ENCODE assay signal across 11 mouse cellular contexts in the genomic region with DNA sequence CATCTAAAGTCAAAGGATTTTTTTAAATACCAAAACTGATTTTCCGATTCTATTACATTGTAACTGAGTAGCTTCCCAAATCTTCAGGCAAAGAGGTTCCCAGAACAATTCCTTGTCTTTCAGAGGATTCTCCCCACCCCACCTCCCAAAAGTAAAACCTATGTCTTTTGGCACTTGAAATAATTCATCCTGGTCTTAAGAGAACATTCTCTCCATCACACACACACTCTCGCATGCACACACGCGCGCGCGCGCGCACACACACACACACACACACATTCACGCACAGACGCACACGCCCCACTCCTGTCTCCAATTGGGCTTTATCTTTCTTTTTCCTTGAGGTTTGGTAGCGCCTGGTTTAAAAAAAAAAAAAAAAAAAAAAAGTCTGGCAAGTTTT. TPM values are rescaled to one million over a fixed set of nuclear protein-coding genes. Genes with fewer than 3 reads are reported as not detected.
DNase-seq lines count a peak whose midpoint lies in the region; ATAC-seq and TF ChIP-seq lines count a peak whose summit lies in the region.
"Had no signal": no experiment of that assay in that cellular context is flagged by ENCODE, and none has a peak within 500 bp of the region (broad histone marks: within the 10 kb centered on the region; RNA-seq: fewer than 3 reads in every experiment).

No protein-coding gene starts in this region.

- ATAC-seq in heart, embryonic 13.5 days (ENCODE audit: extremely low read depth, insufficient number of reproducible peaks, low FRiP score, low TSS enrichment) = no peak
- ATAC-seq in hindbrain, embryonic 14.5 days (ENCODE audit: low FRiP score) = no peak
- ATAC-seq in midbrain, embryonic 15.5 days (replicated peaks) = no peak
- ATAC-seq: CD4-positive, CD25-positive, alpha-beta regulatory T cell, adult 4 months had no signal

- no peak for TF ChIP-seq CTCF in brain, embryonic 14.5 days (IDR thresholded peaks at IDR 0.05; ENCODE audit: borderline replicate concordance, extremely low read depth, insufficient read depth, insufficient read length)

- H3K9ac ChIP-seq in heart, embryonic 13.5 days = no peak overlapping the region
- H3K9ac ChIP-seq in hindbrain, embryonic 14.5 days = no peak overlapping the region
- no peak overlapping the region for H3K9ac ChIP-seq in midbrain, embryonic 15.5 days

- intact Hi-C loops in heart, postnatal 14 days (cut with DNase I) = no loop called here

- no peaks in the 10 kb centered on the region for H3K36me3 ChIP-seq in heart, embryonic 13.5 days
- H3K36me3 ChIP-seq in hindbrain, embryonic 14.5 days (replicated peaks; ENCODE audit: control insufficient read depth, insufficient read depth) = no peaks in the 10 kb centered on the region
- no peaks in the 10 kb centered on the region for H3K36me3 ChIP-seq in midbrain, embryonic 15.5 days (replicated peaks)

- TF ChIP-seq POLR2A in brain, embryonic 14.5 days (IDR thresholded peaks at IDR 0.05; ENCODE audit: borderline replicate concordance, extremely low read depth, insufficient read depth, insufficient read length, poor library complexity, severe bottlenecking) = no peak

- peak overlapping the region; percentile 71 for H3K4me2 ChIP-seq in heart, embryonic 13.5 days
- peak overlapping the region; percentile 46 for H3K4me2 ChIP-seq in hindbrain, embryonic 14.5 days (replicated peaks)
- H3K4me2 ChIP-seq in midbrain, embryonic 15.5 days = peak overlapping the region; percentile 52

- no peak overlapping the region for H3K27ac ChIP-seq in heart, embryonic 13.5 days (replicated peaks)
- H3K27ac ChIP-seq in hindbrain, embryonic 14.5 days = no peak overlapping the region
- H3K27ac ChIP-seq in midbrain, embryonic 15.5 days = no peak overlapping the region

- peaks cover 37% of the 10 kb centered on the region for H3K4me1 ChIP-seq in heart, embryonic 13.5 days
- H3K4me1 ChIP-seq in hindbrain, embryonic 14.5 days (replicated peaks; ENCODE audit: control insufficient read depth, insufficient read depth, low read length) = peaks cover 21% of the 10 kb centered on the region
- peaks cover 34% of the 10 kb centered on the region for H3K4me1 ChIP-seq in midbrain, embryonic 15.5 days

- H3K27me3 ChIP-seq in heart, embryonic 13.5 days (replicated peaks) = peaks cover 83% of the 10 kb centered on the region
- peaks cover 86% of the 10 kb centered on the region for H3K27me3 ChIP-seq in hindbrain, embryonic 14.5 days (ENCODE audit: control insufficient read depth, insufficient read depth, low read length)
- peaks cover 68% of the 10 kb centered on the region for H3K27me3 ChIP-seq in midbrain, embryonic 15.5 days (replicated peaks)

- peak overlapping the region; percentile 51 for H3K4me3 ChIP-seq in heart, embryonic 13.5 days
- H3K4me3 ChIP-seq in hindbrain, embryonic 14.5 days (replicated peaks; ENCODE audit: low read length) = peak overlapping the region; percentile 25; the same call in 1 of the 2 replicates
- H3K4me3 ChIP-seq in midbrain, embryonic 15.5 days = peak overlapping the region; percentile 24

- WGBS in heart, embryonic 13.5 days = 7% methylated on average over 13 of the region's 13 CpGs
- 2% methylated on average over 13 of the region's 13 CpGs for WGBS in hindbrain, embryonic 14.5 days
- WGBS in midbrain, embryonic 15.5 days = 2% methylated on average over 13 of the region's 13 CpGs

- no peaks in the 10 kb centered on the region for H3K9me3 ChIP-seq in heart, embryonic 13.5 days
- H3K9me3 ChIP-seq in hindbrain, embryonic 14.5 days (ENCODE audit: control insufficient read depth, low read length) = no peaks in the 10 kb centered on the region
- no peaks in the 10 kb centered on the region for H3K9me3 ChIP-seq in midbrain, embryonic 15.5 days

- DNase-seq in heart, postnatal 14 days = no peak
- DNase-seq in brain, embryonic 14.5 days (ENCODE audit: low read depth) = peak; percentile 15
- no peak for DNase-seq in hindbrain, embryonic 14.5 days (ENCODE audit: low spot score)
- no peak for DNase-seq in urinary bladder, postnatal 25 days (ENCODE audit: low spot score)
- DNase-seq in embryo, embryonic 10.5 days (ENCODE audit: low spot score) = no peak
- no peak for DNase-seq in embryo, embryonic 10 days (ENCODE audit: low spot score)
- DNase-seq: kidney, postnatal 14 days had no signal

RNA-seq across cellular contexts. Expression of a gene that starts 2.7 kb away (rescaled TPM):
- 0.39 and 0.52 TPM in 2 replicates for polyA plus RNA-seq in heart, embryonic 13.5 days (2015; fragmentation: Nextera tagmentation; extraction: Ambion mirVana)
- total RNA-seq in heart, postnatal 14 days (2021) = under 1 TPM; 0.22 to 0.44 TPM
- 0.08 and 0.18 TPM in 2 replicates for polyA plus RNA-seq in brain, embryonic 14.5 days (2012; rRNA removed)
- polyA plus RNA-seq in hindbrain, embryonic 14.5 days (2014; fragmentation: Nextera tagmentation; extraction: Ambion mirVana) = not detected in 2 replicates
- polyA plus RNA-seq in midbrain, embryonic 15.5 days (2015; fragmentation: Nextera tagmentation; extraction: Ambion mirVana) = 0.08 and 0.18 TPM in 2 replicates
- total RNA-seq: adrenal gland, postnatal 25 days had no signal

RNA-seq across cellular contexts. Expression of a gene that starts 54.8 kb away (rescaled TPM):
- 0.08 and 0.11 TPM in 2 replicates for polyA plus RNA-seq in heart, embryonic 13.5 days (2015; fragmentation: Nextera tagmentation; extraction: Ambion mirVana)
- total RNA-seq in heart, postnatal 14 days (2021) = under 1 TPM; 0.07 TPM
- polyA plus RNA-seq in brain, embryonic 14.5 days (2012; rRNA removed) = 3.7 and 5.8 TPM in 2 replicates
- 4.4 and 4.5 TPM in 2 replicates for polyA plus RNA-seq in hindbrain, embryonic 14.5 days (2014; fragmentation: Nextera tagmentation; extraction: Ambion mirVana)
- 2.1 and 3.3 TPM in 2 replicates for polyA plus RNA-seq in midbrain, embryonic 15.5 days (2015; fragmentation: Nextera tagmentation; extraction: Ambion mirVana)
- polyA plus RNA-seq: CD4-positive, CD25-positive, alpha-beta regulatory T cell, adult 4 months had no signal
